Mouse (Mus musculus) hindbrain, embryonic 14.5 days (tissue): ENCODE measurements at regions not wholly inside any gene's neighbourhood (a gene's known extent, or its start where the extent isn't known, plus 50 kb on each side); places are given as distances from the start of the nearest gene placed in this dataset.

ENCODE experiments used
- ATAC-seq: fragments of 200-750 bp; cut with Nextera tagmentation; 2 replicates; pipeline ENCODE4 v1.8.0; 2017; ENCODE audit warnings: moderate number of reproducible peaks, mild to moderate bottlenecking, moderate TSS enrichment, moderate library complexity; ENCODE audit not compliant: low FRiP score
- DNase-seq: peaks from one replicate; pipeline ENCODE4 v3.0.0-alpha.2; 2015; ENCODE audit warnings: low spot score
- H3K27ac ChIP-seq: fragments of 300-500 bp; sonication (generic); 2 replicates; pipeline ENCODE4 v1.5.1; 2014; ENCODE audit warnings: mild to moderate bottlenecking, moderate library complexity
- H3K27me3 ChIP-seq: fragments of 300-500 bp; sonication (generic); 2 replicates; pipeline ENCODE4 v1.6.1; 2014; ENCODE audit warnings: mild to moderate bottlenecking, low read length, mixed read lengths; ENCODE audit not compliant: control insufficient read depth, insufficient read depth
- H3K36me3 ChIP-seq: fragments of 300-500 bp; sonication (generic); replicated peaks from 2 replicates; pipeline ENCODE4 v1.6.1; 2014; ENCODE audit not compliant: control insufficient read depth, insufficient read depth
- H3K4me1 ChIP-seq: fragments of 300-500 bp; sonication (generic); replicated peaks from 2 replicates; pipeline ENCODE4 v1.6.1; 2014; ENCODE audit warnings: antibody characterized with exemption, low read length, mixed read lengths; ENCODE audit not compliant: control insufficient read depth, insufficient read depth
- H3K4me2 ChIP-seq: fragments of 300-500 bp; sonication (generic); replicated peaks from 2 replicates; pipeline ENCODE4 v1.6.1; 2014; ENCODE audit warnings: mild to moderate bottlenecking, moderate library complexity
- H3K4me3 ChIP-seq: fragments of 300-500 bp; sonication (generic); replicated peaks from 2 replicates; pipeline ENCODE4 v1.5.1; 2014; ENCODE audit warnings: mild to moderate bottlenecking, low read length
- H3K9ac ChIP-seq: fragments of 300-500 bp; sonication (generic); 2 replicates; pipeline ENCODE4 v1.6.1; 2014
- H3K9me3 ChIP-seq: fragments of 300-500 bp; sonication (generic); 2 replicates; pipeline ENCODE4 v1.6.1; 2016; ENCODE audit warnings: low read length; ENCODE audit not compliant: control insufficient read depth
- whole genome bisulfite sequencing: fragments of 180-500 bp; shearing (Covaris S2); extraction: QIAGEN DNeasy Blood & Tissue Kit; methylation state at CpG from one replicate; pipeline ENCODE4 v1.1.7; 2014; 5-methylcytosine and 5-hydroxymethylcytosine counted together

DNA sequence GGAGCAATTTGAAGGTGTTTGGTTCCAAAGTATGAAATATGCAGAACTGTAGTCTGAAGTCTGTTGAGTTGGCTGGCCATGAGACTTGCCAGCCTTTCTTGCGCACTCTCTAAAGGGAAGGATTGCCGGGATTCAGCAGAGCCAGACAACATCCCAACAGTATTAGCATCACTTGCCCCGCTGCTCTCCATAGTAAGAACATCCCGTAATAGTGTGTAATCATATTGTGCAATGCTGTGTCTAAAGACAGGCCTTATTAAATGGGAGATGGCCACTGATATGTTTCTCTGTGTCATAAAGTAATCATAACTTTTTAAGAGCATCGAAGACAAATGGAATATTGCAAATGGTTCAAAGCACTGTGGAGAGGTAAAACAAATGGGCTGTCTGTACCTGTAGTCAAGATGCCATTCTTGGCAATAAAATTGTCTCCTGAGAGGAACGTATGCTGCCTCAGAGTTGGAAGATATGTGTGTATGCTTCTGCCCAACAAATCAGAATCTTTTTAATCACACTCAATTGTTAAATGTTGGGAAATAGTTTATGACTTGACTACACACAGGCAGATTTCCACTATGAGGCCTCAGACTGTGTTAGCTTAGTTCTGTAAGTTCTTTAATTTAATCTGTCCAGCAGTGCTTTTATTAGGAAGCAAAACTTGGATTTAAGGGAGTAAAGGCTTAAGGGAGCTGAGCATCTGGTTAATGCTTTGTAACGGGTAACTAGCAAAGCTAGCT is 293.6 kb downstream of the Ostf1 start:
- no peaks in the 10 kb centered on the region for H3K9me3 ChIP-seq
- H3K27me3 ChIP-seq = no peaks in the 10 kb centered on the region
- H3K27ac ChIP-seq = no peak overlapping the region
- no peaks in the 10 kb centered on the region for H3K36me3 ChIP-seq
- DNase-seq (no peak), ATAC-seq (no peak)
- no peak overlapping the region for H3K4me3 ChIP-seq
- 94% methylated on average over 7 of the region's 7 CpGs for WGBS
- H3K4me1 ChIP-seq = no peaks in the 10 kb centered on the region
- no peak overlapping the region for H3K4me2 ChIP-seq
- H3K9ac ChIP-seq = no peak overlapping the region

DNA sequence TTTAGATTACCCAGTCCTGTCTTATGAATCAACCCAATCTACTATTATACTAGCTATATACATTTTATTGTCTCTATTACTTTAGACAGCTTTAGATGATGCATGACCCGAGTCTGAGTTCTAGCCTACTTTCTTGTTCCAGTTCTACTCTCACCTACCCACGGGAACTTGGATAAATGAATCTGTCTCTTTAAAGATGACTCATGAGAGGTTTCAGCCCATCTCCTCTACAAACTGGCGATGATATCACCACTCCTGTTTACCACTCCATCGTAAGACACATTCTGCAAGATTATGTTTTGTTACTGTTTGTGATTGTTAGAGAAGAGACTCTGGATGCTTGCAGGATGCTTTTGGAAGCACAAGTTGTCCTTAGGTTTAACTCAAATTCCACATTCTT is 295.0 kb downstream of the Ostf1 start:
- DNase-seq (no peak), ATAC-seq (no peak)
- no peaks in the 10 kb centered on the region for H3K9me3 ChIP-seq
- 93% methylated on average over 4 of the region's 4 CpGs for WGBS
- H3K27me3 ChIP-seq = no peaks in the 10 kb centered on the region
- H3K27ac ChIP-seq = no peak overlapping the region
- H3K4me1 ChIP-seq = no peaks in the 10 kb centered on the region
- no peaks in the 10 kb centered on the region for H3K36me3 ChIP-seq
- no peak overlapping the region for H3K4me2 ChIP-seq
- no peak overlapping the region for H3K4me3 ChIP-seq
- H3K9ac ChIP-seq = no peak overlapping the region

DNA sequence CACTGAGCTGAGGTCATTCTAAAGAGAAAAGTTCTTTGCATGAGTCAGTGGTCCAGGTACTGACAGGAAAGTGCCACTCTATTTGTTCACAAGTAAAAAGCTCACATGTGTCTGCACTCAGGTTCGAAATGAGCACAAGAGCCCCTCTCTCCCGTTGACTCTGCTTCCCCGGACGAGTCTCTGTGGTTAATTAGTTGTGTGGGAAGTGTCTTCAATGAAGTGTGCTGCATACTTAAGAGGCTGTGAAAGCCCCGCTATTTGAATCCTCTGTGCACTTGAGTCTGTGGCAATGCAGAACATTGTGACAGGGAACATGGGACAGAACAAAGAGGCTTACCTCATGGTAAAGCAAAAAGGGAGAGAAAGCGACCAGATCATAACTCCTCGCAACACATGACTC is 297.0 kb downstream of the Ostf1 start:
- DNase-seq (no peak), ATAC-seq (no peak)
- Histone ChIP-seq H3K4me1 (no peaks in the 10 kb centered on the region), H3K27me3 (no peaks in the 10 kb centered on the region), H3K27ac (no peak overlapping the region), H3K9me3 (no peaks in the 10 kb centered on the region), H3K4me3 (no peak overlapping the region), H3K9ac (no peak overlapping the region), H3K36me3 (no peaks in the 10 kb centered on the region), H3K4me2 (no peak overlapping the region)
- 60% methylated on average over 7 of the region's 7 CpGs for WGBS

DNA sequence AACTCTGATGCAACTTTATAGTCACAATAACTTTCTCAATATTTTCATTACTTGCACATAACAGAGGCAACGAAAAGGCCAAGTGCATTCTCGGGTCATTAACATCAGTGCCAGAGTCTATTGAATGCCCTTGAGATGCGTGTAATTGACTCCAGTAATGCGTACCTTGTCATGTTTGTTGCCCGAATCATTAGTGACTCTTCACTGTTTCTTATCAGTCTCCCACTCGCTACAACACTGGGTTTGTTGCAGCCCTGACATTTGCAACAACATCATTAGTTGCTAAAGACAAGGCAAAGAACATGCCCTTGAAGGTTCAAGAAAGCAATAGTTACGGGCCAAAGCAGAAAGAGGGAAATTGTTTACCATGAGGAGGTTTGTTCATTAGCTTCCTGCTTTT is 299.8 kb downstream of the Ostf1 start:
- H3K36me3 ChIP-seq = no peaks in the 10 kb centered on the region
- H3K4me3 ChIP-seq = no peak overlapping the region
- WGBS = 46% methylated on average over 7 of the region's 7 CpGs
- DNase-seq (no peak), ATAC-seq (no peak)
- H3K27ac ChIP-seq = no peak overlapping the region
- no peaks in the 10 kb centered on the region for H3K27me3 ChIP-seq
- no peak overlapping the region for H3K4me2 ChIP-seq
- no peaks in the 10 kb centered on the region for H3K9me3 ChIP-seq
- H3K4me1 ChIP-seq = no peaks in the 10 kb centered on the region
- no peak overlapping the region for H3K9ac ChIP-seq

DNA sequence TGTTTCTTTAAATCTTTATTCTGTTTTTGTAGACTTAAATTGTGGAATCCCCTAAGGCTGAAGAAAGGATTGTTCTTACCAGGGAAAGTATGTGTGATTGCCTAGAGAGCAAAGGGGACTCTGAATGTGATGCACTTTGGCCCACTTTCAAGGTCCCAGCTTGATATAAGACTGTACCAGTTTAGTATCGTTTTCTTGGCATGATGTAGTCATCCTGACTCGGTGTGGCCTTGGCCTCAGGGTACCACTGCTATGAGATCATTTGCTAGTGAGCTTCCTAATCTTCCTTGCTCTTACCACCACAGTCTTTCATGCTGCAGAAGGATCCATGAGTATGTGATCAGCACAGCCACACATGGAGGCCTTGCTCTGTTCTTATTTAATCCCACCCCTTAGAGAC is 302.2 kb downstream of the Ostf1 start:
- H3K9me3 ChIP-seq = no peaks in the 10 kb centered on the region
- H3K4me1 ChIP-seq = no peaks in the 10 kb centered on the region
- ATAC-seq (no peak), DNase-seq (no peak)
- H3K27me3 ChIP-seq = no peaks in the 10 kb centered on the region
- H3K4me2 ChIP-seq = no peak overlapping the region
- H3K9ac ChIP-seq = no peak overlapping the region
- no peak overlapping the region for H3K4me3 ChIP-seq
- no peaks in the 10 kb centered on the region for H3K36me3 ChIP-seq
- H3K27ac ChIP-seq = no peak overlapping the region
- 83% methylated on average over 2 of the region's 2 CpGs for WGBS

DNA sequence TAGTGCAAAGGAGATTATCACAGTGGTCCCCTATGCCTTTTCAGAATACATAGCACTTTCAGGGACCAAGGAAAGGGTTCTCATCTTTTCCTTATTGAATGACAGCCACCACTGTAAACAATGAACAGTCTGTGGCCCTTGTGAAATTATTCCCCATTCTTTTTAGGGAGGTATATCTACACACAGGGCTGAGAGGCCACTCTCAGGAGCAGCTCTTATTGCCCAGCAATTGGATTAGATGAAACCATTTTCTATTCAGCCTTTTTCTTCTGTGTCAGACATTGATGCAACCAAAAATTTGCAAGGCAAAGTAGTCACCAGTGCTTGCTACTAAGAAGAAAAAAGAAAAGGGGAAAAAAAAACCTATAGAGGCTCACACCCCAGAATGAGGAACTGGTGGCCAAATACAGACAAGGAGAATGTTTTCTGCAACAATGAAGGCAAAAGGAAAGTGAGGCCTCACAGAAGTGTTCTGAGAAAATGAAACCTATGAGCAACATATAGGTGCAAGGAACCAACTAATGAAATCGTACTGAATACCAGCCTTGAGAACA is 313.2 kb downstream of the Ostf1 start:
- H3K4me2 ChIP-seq = no peak overlapping the region
- H3K4me1 ChIP-seq = no peaks in the 10 kb centered on the region
- H3K4me3 ChIP-seq = no peak overlapping the region
- H3K27ac ChIP-seq = no peak overlapping the region
- H3K36me3 ChIP-seq = no peaks in the 10 kb centered on the region
- no peak overlapping the region for H3K9ac ChIP-seq
- H3K27me3 ChIP-seq = no peaks in the 10 kb centered on the region
- 74% methylated on average over 1 of the region's 1 CpGs for WGBS
- no peaks in the 10 kb centered on the region for H3K9me3 ChIP-seq
- DNase-seq (no peak), ATAC-seq (no peak)

DNA sequence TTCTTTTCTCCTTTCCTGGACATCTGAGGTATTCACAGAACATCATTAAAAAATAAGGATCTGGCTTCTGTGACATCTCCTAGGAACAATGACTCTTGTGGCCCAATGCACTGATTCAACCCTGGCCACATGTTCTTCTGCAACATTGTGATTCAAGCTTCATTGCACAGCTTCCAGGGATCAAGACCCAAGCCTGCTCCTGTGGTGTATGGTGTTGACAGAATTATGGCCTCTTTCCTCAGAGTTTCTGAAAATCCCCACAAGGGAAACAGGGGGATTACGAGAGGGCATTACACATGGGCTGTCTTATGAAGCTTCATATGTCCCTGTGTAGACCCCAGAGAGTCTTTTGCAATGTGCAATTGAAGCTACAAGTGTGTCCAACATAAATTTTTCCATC is 358.2 kb downstream of the Ostf1 start:
- no peak for ATAC-seq
- no peaks in the 10 kb centered on the region for H3K27me3 ChIP-seq
- no peak overlapping the region for H3K4me3 ChIP-seq
- no peaks in the 10 kb centered on the region for H3K9me3 ChIP-seq
- H3K27ac ChIP-seq = no peak overlapping the region
- H3K4me1 ChIP-seq = no peaks in the 10 kb centered on the region
- no peak overlapping the region for H3K9ac ChIP-seq
- no peaks in the 10 kb centered on the region for H3K36me3 ChIP-seq
- no peak overlapping the region for H3K4me2 ChIP-seq
- no peak for DNase-seq
- 88% methylated on average over 1 of the region's 1 CpGs for WGBS

DNA sequence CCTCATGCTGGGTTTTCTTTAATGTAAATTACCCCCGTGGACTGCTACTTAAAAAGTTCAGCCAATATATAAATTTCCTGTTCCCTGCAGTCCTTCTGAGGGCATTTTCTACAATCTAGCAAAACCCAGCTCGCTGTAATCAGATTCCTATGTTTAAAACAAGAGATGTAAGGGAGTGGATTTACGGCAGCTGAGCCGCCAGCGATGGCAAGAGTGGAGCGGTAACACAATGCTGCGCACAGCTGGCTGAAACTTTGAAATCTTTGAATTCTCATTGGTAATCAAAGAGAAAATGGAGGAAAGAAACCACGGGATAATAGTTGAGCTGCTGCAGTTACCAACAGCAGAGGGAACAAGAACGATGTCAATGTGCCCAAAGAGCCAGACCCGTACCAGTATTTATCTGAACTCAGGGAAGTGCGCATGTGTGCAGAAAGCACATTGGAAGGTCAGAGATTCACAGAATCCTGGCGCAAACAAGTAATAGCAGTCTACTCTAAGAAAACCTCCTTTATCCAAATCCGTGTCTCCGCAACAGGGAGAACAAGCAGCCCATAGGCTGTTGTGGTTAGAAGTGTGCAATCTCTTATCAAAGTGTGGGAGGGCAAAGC is 376.4 kb downstream of the Ostf1 start:
- H3K27me3 ChIP-seq = no peaks in the 10 kb centered on the region
- no peak overlapping the region for H3K4me3 ChIP-seq
- ATAC-seq (no peak), DNase-seq (no peak)
- WGBS = 67% methylated on average over 14 of the region's 14 CpGs
- no peak overlapping the region for H3K9ac ChIP-seq
- no peaks in the 10 kb centered on the region for H3K36me3 ChIP-seq
- H3K9me3 ChIP-seq = no peaks in the 10 kb centered on the region
- no peaks in the 10 kb centered on the region for H3K4me1 ChIP-seq
- no peak overlapping the region for H3K27ac ChIP-seq
- peak overlapping the region; percentile 29 for H3K4me2 ChIP-seq

DNA sequence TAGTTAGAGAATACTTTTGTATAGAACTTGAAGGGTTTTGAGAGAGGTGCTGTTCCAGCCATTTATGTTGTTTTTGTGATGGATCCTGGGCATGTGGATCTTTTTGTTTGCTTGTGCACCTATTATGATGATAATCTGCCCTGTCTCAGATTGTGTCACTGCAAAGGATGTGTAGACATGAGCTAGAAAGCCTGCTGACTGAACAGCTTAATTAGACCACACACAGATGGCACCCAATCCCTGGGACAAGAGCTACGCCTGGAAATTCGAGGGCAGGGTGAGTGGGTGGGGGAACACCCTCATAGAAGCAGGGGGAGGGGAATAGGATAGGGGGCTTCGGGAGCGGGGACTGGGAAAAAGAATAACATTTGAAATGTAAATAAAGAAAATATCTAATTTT is 378.3 kb downstream of the Ostf1 start:
- H3K36me3 ChIP-seq = no peaks in the 10 kb centered on the region
- whole genome bisulfite sequencing = 49% methylated on average over 4 of the region's 4 CpGs
- H3K9ac ChIP-seq = no peak overlapping the region
- no peak overlapping the region for H3K4me2 ChIP-seq
- DNase-seq = no peak
- no peak for ATAC-seq
- H3K4me3 ChIP-seq = no peak overlapping the region
- no peaks in the 10 kb centered on the region for H3K9me3 ChIP-seq
- H3K4me1 ChIP-seq = no peaks in the 10 kb centered on the region
- H3K27ac ChIP-seq = no peak overlapping the region
- no peaks in the 10 kb centered on the region for H3K27me3 ChIP-seq
